14 mouse cellular contexts compared by ENCODE assay signal in the genomic region with DNA sequence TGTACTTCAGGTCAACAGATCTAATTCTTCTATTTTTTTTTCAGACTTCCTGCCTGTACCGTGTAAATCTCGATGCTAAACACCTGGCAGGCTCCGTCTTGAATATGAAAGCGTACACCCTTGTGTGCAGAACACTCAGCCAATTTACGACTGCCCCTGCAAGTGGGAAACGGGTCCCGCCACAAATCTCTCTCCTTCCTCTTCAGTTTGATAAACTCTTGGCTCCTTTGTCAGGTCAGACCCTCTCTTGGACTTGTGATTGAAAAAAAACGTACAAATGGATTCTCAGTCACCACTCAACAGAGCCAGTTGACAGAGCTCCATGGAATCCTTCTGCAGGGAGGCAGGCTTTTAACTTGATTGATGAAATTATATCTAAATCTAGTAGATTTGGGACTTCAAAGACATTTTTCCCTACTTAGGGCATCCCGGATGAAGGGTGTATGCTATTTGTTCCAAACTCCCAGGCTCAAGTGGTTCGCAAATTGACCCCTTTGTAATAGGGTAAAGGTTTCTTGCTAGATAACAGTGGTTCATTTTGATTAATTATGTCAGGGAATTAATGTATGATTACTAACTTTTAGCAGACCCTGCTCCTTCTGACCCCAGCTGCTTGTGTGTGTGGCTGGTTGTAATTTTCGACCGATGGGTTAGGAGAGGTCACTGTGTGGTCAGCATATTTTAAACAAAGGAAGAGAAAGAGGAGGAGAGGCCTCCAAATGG.
DNase-seq lines count a peak whose midpoint lies in the region; ATAC-seq and TF ChIP-seq lines count a peak whose summit lies in the region.
"Had no signal": no experiment of that assay in that cellular context is flagged by ENCODE, and none has a peak within 500 bp of the region (broad histone marks: within the 10 kb centered on the region; RNA-seq: fewer than 3 reads in every experiment).

No protein-coding gene starts in this region.

- H3K9ac ChIP-seq in lung, embryonic 16.5 days (ENCODE audit: low read length) = no peak overlapping the region
- no peak overlapping the region for H3K9ac ChIP-seq in stomach, postnatal 0 days (ENCODE audit: low read length)
- H3K9ac ChIP-seq: liver, embryonic 15.5 days had no signal

- H3K27me3 ChIP-seq in lung, embryonic 16.5 days (ENCODE audit: control insufficient read depth, insufficient read depth, low read depth, low read length) = no peaks in the 10 kb centered on the region
- no peaks in the 10 kb centered on the region for H3K27me3 ChIP-seq in kidney, adult 2 months (replicated peaks; ENCODE audit: control insufficient read depth, insufficient read depth, low read length)
- H3K27me3 ChIP-seq in stomach, postnatal 0 days (ENCODE audit: control insufficient read depth, insufficient read depth, low read length) = no peaks in the 10 kb centered on the region
- H3K27me3 ChIP-seq: liver, embryonic 15.5 days had no signal

- DNase-seq in lung, postnatal 25 days (ENCODE audit: low spot score) = no peak
- peak; percentile 65 for DNase-seq in kidney, adult 2 months
- peak; percentile 62 to 70 for DNase-seq in kidney, postnatal 4 days
- peak; percentile 22 for DNase-seq in stomach, postnatal 0 days (ENCODE audit: low spot score)
- no peak for DNase-seq in urinary bladder, postnatal 36 days (ENCODE audit: low spot score in 2 of 2)
- DNase-seq in layer of hippocampus, adult 9-11 months = no peak
- no peak for DNase-seq in urinary bladder, postnatal 10 days (ENCODE audit: low spot score)
- DNase-seq: cerebellum, postnatal 14 days; heart, postnatal 4 days; spleen, adult 18-20 months had no signal

- H3K4me1 ChIP-seq in lung, embryonic 16.5 days (replicated peaks; ENCODE audit: control insufficient read depth, insufficient read depth, low read length) = peaks cover 8% of the 10 kb centered on the region; the same call in 1 of the 2 replicates
- H3K4me1 ChIP-seq in kidney, adult 2 months (ENCODE audit: control insufficient read depth, insufficient read depth, low read length) = peaks cover 12% of the 10 kb centered on the region; the same call in 1 of the 2 replicates
- no peaks in the 10 kb centered on the region for H3K4me1 ChIP-seq in stomach, postnatal 0 days (replicated peaks; ENCODE audit: control insufficient read depth, insufficient read depth)
- H3K4me1 ChIP-seq: forebrain, embryonic 10.5 days; liver, embryonic 15.5 days had no signal

- no peaks in the 10 kb centered on the region for H3K36me3 ChIP-seq in lung, embryonic 16.5 days (ENCODE audit: control insufficient read depth, insufficient read depth, low read length)
- no peaks in the 10 kb centered on the region for H3K36me3 ChIP-seq in kidney, adult 2 months (ENCODE audit: control insufficient read depth, insufficient read depth, low read length)
- no peaks in the 10 kb centered on the region for H3K36me3 ChIP-seq in stomach, postnatal 0 days (ENCODE audit: control insufficient read depth, insufficient read depth, low read length)
- H3K36me3 ChIP-seq: forebrain, embryonic 10.5 days; liver, embryonic 15.5 days had no signal

- H3K27ac ChIP-seq in lung, embryonic 16.5 days (ENCODE audit: low read length) = peak overlapping the region; percentile 41; the same call in 1 of the 2 replicates
- peak overlapping the region; percentile 63 for H3K27ac ChIP-seq in kidney, adult 2 months (ENCODE audit: insufficient read depth, low read depth, low read length)
- H3K27ac ChIP-seq in stomach, postnatal 0 days (replicated peaks) = no peak overlapping the region
- H3K27ac ChIP-seq: forebrain, embryonic 10.5 days; liver, embryonic 15.5 days had no signal

- peak overlapping the region; percentile 27; the same call in 1 of the 2 replicates for H3K4me2 ChIP-seq in lung, embryonic 16.5 days (ENCODE audit: low read depth, low read length)
- H3K4me2 ChIP-seq in stomach, postnatal 0 days (replicated peaks; ENCODE audit: low read depth) = no peak overlapping the region
- H3K4me2 ChIP-seq: heart, embryonic 11.5 days; liver, embryonic 15.5 days had no signal

- no peak for TF ChIP-seq EP300 in stomach, postnatal 0 days (optimal IDR thresholded peaks at IDR 0.05)

- ATAC-seq in lung, embryonic 16.5 days (ENCODE audit: low read depth) = no peak
- no peak for ATAC-seq in stomach, postnatal 0 days (ENCODE audit: low FRiP score, low TSS enrichment)

- no peak for TF ChIP-seq CTCF in kidney, adult 2 months (conservative IDR thresholded peaks at IDR 0.05; ENCODE audit: insufficient read depth, insufficient read length, low read depth, low read length)
- TF ChIP-seq CTCF in stomach, postnatal 0 days (IDR thresholded peaks at IDR 0.05; ENCODE audit: low read depth) = no peak

- no peak for TF ChIP-seq POLR2A in kidney, adult 2 months (IDR thresholded peaks at IDR 0.05; ENCODE audit: low read depth, low read length)

- no peaks in the 10 kb centered on the region for H3K9me3 ChIP-seq in lung, embryonic 16.5 days (ENCODE audit: control insufficient read depth, low read length)
- no peaks in the 10 kb centered on the region for H3K9me3 ChIP-seq in stomach, postnatal 0 days (ENCODE audit: control insufficient read depth, low read length)
- H3K9me3 ChIP-seq: forebrain, embryonic 10.5 days; liver, embryonic 15.5 days had no signal

- no peak overlapping the region for H3K4me3 ChIP-seq in lung, embryonic 16.5 days (ENCODE audit: low read length)
- no peak overlapping the region for H3K4me3 ChIP-seq in kidney, adult 2 months (ENCODE audit: insufficient read depth, low read depth, low read length)
- no peak overlapping the region for H3K4me3 ChIP-seq in stomach, postnatal 0 days (ENCODE audit: low read depth, low read length)
- H3K4me3 ChIP-seq: forebrain, embryonic 10.5 days; liver, embryonic 15.5 days had no signal

- 14% methylated on average over 12 of the region's 12 CpGs for whole genome bisulfite sequencing in lung, embryonic 16.5 days
- WGBS in kidney, adult 2 months = 42% methylated on average over 12 of the region's 12 CpGs
- 14% methylated on average over 12 of the region's 12 CpGs for WGBS in stomach, postnatal 0 days

Comparison
In these comparisons a context has a peak if more than half of its experiments do, and no peak if none do; other contexts are left out.
1. DNase-seq: peak in kidney, adult 2 months (single experiment), kidney, postnatal 4 days (2 of 2) and stomach, postnatal 0 days (single experiment); none in lung, postnatal 25 days (single experiment), urinary bladder, postnatal 36 days (0 of 2), layer of hippocampus, adult 9-11 months (single experiment) and urinary bladder, postnatal 10 days (single experiment).